Mouse (Mus musculus): ENCODE data around the gene Tssk1.

Tssk1 gene

GRCm38 (mm10) chr16:17893923-17894322, at the start of gene Tssk1:
Gene Tssk1, plus strand, starts transcription at chr16:17894223.
- DNase-seq (ENCODE audit: low spot score in 2 of 2) = no peak

GRCm38 (mm10) chr16:17848431-17848830, 45.6 kb upstream of the Tssk1 start:
- no peak for DNase-seq (ENCODE audit: low spot score in 2 of 2)

- no peak for DNase-seq (ENCODE audit: low spot score in 2 of 2)
Observed at GRCm38 (mm10) chr16:17848928-17849327, 45.1 kb upstream of the Tssk1 start.

GRCm38 (mm10) chr16:17849486-17849885, 44.5 kb upstream of the Tssk1 start:
- no peak for DNase-seq (ENCODE audit: low spot score in 2 of 2)

GRCm38 (mm10) chr16:17851331-17851730, 42.7 kb upstream of the Tssk1 start:
- DNase-seq (ENCODE audit: low spot score in 2 of 2) = no peak

- DNase-seq (ENCODE audit: low spot score in 2 of 2) = no peak
Observed at GRCm38 (mm10) chr16:17851860-17852259, 42.2 kb upstream of the Tssk1 start.

- DNase-seq (ENCODE audit: low spot score in 2 of 2) = no peak
Observed at GRCm38 (mm10) chr16:17853263-17853662, 40.8 kb upstream of the Tssk1 start.

- no peak for DNase-seq (ENCODE audit: low spot score in 2 of 2)
Observed at GRCm38 (mm10) chr16:17857157-17857556, 36.9 kb upstream of the Tssk1 start.

GRCm38 (mm10) chr16:17858592-17858991, 35.4 kb upstream of the Tssk1 start:
- DNase-seq (ENCODE audit: low spot score in 2 of 2) = no peak

- DNase-seq (ENCODE audit: low spot score in 2 of 2) = no peak
Observed at GRCm38 (mm10) chr16:17865293-17865692, 28.7 kb upstream of the Tssk1 start.

- DNase-seq (ENCODE audit: low spot score in 2 of 2) = no peak
Observed at GRCm38 (mm10) chr16:17865770-17866169, 28.3 kb upstream of the Tssk1 start.

GRCm38 (mm10) chr16:17871248-17871647, 22.8 kb upstream of the Tssk1 start:
- DNase-seq (ENCODE audit: low spot score in 2 of 2) = no peak

GRCm38 (mm10) chr16:17872995-17873394, 21.0 kb upstream of the Tssk1 start:
- DNase-seq (ENCODE audit: low spot score in 2 of 2) = no peak

GRCm38 (mm10) chr16:17875174-17875573, 18.8 kb upstream of the Tssk1 start:
- DNase-seq (ENCODE audit: low spot score in 2 of 2) = no peak

GRCm38 (mm10) chr16:17876096-17876495, 17.9 kb upstream of the Tssk1 start:
- no peak for DNase-seq (ENCODE audit: low spot score in 2 of 2)

- no peak for DNase-seq (ENCODE audit: low spot score in 2 of 2)
Observed at GRCm38 (mm10) chr16:17879571-17879970, 14.5 kb upstream of the Tssk1 start.

GRCm38 (mm10) chr16:17882196-17882595, 11.8 kb upstream of the Tssk1 start:
- DNase-seq (ENCODE audit: low spot score in 2 of 2) = no peak

GRCm38 (mm10) chr16:17884116-17884515, 9.9 kb upstream of the Tssk1 start:
- DNase-seq (ENCODE audit: low spot score in 2 of 2) = no peak

GRCm38 (mm10) chr16:17889689-17890341, 4.2 kb upstream of the Tssk1 start:
- DNase-seq (ENCODE audit: low spot score in 2 of 2) = no peak

- no peak for DNase-seq (ENCODE audit: low spot score in 2 of 2)
Observed at GRCm38 (mm10) chr16:17890342-17890727, 3.7 kb upstream of the Tssk1 start.

- DNase-seq (ENCODE audit: low spot score in 2 of 2) = peak; percentile 66 to 69
Observed at GRCm38 (mm10) chr16:17890917-17891566, 3.0 kb upstream of the Tssk1 start.

- DNase-seq (ENCODE audit: low spot score in 2 of 2) = peak; percentile 99
Observed at GRCm38 (mm10) chr16:17891567-17891959, 2.5 kb upstream of the Tssk1 start, which contains the start of gene Gm20518. Gene Gm20518, minus strand, starts transcription at chr16:17891671.

GRCm38 (mm10) chr16:17892606-17893005, 1.4 kb upstream of the Tssk1 start:
- no peak for DNase-seq (ENCODE audit: low spot score in 2 of 2)
